Mouse (Mus musculus) kidney, postnatal 10 days (tissue): ENCODE data around the gene Map10.

ENCODE experiments used
- DNase-seq: peaks from one replicate; pipeline ENCODE4 v3.0.0; 2021; ENCODE audit warnings: mixed read lengths

Map10 gene

DNA sequence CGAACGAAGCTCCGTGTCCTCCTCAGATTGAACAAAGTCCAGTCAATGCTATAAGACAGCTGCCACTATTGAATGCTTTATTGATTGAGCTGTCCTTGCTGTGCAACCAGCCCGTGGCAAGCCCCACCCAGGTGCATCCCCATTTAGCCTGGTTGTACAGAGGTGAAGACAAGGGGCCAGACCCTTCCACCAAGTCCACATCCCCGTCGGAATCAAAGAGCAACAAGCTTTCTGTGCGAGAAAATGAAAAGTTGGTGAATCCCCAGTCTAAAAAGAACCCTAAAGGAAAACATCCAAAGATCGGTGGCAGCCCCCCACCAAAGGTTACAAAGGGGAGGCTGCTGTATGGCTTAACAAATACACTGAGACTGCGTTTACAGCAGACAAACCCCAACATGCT lies 1.3 kb downstream of the Map10 start:
- no peak for DNase-seq

GRCm38 (mm10) chr8:125671371-125671770 lies 1.8 kb downstream of the Map10 start:
- DNase-seq = no peak

DNA sequence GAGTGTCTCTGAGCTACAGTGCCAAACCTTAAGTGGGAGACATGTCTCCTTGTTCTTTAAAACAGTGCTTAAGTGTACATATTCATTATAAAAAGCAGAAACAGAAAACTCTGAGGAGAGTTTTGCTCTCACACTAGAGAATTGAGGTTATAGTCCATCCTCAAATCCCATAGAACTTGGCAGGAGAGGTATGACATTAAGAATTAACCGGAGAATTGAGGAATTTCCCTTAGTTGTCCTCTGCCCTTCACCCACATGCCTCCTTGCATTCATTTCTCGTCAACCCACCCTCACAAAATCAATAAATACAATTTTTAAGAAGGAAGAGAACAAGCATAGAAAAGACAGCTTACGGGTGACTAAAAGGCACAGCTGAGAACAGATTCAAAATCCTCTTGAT lies 6.2 kb downstream of the Map10 start:
- no peak for DNase-seq

DNA sequence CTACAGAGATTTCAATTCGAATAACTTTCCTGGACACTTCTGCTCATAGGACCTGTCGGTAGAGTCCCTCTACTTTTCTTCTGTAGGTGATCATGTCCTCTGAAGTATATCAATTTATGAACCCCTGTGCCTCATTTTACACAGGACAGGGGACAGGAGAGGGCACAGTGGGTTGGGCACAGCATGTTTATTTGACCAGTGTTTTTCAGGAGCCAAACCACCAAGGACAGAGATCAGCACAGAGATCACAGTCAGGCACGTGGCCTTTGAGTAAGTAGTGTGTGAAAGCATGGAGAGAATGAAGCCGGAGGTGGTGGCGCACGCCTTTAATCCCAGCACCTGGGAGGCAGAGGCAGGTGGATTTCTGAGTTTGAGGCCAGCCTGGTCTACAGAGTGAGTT lies 7.9 kb downstream of the Map10 start:
- no peak for DNase-seq

- peak; percentile 62 for DNase-seq
These were observed 9.4 kb downstream of the Map10 start for GRCm38 (mm10) chr8:125678854-125679648.

DNA sequence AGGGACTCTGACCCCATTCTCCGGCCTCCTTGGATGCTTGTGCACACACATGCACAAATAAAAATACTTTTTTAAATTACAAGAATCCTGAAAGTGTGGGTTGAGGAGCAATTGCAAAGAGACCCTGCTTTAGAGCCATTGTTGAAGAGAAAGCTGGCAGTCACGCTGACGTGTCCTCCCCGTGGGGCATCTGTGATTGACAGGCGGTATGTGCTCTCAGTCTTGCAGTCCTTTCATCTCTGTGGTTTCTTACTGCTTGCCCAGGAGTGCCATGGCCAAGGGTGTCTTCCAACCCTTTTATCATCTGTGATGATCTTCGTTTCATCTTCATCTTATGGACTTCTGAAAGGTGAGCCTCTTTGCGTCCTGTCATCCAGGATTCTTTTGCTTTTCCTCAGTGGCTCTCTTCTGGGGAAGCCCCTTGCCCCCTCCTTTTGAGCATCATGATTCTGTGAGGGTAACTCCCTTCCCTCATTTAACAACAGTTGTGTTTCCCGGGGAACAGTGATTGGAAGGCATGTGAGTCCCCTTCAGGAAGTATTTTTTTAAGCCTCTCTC lies 11.3 kb downstream of the Map10 start:
- DNase-seq = no peak

GRCm38 (mm10) chr8:125685216-125685760 lies 15.7 kb downstream of the Map10 start:
- no peak for DNase-seq

GRCm38 (mm10) chr8:125686221-125686865 lies 16.7 kb downstream of the Map10 start:
- DNase-seq = peak; percentile 28

DNA sequence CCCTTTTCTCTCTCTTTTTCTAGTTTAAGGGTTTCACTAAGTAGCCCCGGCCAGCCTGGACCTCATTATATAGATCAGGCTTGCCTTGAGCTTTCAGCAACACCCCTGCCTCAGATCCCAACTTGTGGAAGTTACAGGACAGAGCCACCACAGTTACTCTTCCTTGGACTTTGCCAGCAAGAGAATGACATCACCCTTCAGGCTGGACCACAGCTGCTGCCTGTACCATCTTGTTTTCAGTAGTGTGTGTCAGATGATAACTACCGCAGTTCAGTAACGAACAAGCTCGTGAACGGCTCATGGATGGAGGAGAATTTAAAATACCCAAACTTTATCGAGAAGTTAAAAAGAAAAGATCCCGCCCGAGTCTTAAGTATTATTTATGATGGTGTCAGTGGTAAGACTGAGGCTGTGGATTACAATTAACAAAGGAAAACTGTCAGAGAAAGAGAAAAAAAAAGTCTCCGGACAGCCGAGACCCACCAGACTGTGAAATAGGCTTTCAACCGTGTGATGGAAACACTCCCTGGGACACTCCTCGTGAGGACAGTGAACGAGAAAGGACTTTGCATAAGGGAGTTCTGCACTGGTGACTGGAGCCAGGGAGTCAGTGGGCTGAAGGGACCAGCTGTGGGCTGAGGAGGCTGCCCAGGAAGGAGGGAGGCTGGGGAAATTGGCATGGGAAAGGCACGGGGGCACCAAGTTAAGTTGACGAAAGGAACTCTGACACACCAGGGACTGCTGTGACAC lies 20.7 kb downstream of the Map10 start:
- no peak for DNase-seq

DNA sequence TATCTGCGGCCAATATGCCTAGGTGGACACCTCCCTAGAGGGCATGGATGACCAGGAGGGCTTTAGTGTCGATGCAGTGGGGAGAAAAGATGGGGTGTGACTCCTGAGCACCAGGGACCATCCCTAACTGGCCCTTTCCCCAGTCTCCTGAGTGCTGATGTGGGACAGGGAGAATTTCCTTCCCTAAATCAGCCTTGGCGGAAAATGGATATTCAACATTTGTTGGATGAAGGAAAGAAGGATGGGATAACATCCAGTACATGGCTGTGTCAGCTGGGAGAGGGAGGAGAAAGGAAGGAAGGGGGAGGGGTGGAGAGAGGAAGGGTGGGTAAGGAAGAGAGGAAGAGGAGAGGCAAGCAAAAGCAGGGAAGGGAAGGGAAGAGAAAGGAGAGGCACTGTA lies 21.3 kb downstream of the Map10 start:
- no peak for DNase-seq

GRCm38 (mm10) chr8:125692447-125692846 lies 22.8 kb downstream of the Map10 start:
- DNase-seq = no peak

GRCm38 (mm10) chr8:125693197-125693596 lies 23.6 kb downstream of the Map10 start:
- DNase-seq = no peak

DNA sequence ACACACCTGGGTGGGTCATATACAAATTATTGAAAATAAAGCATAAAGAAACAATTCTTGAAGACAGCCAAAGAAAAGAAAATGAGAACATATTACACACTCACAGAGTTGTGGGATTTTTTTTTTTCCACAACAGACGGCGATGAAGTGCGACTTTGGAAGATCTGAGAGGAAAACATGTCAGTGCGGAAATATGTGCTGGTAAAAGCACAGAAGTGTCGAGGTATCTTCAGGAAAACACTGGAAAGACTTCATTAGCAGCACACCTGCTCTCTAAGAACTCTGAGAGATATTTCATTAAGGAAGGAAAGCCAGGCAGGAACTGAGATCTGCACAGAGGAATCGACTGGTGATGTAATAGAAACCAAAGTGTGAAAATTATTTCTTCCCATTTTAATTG lies 26.3 kb downstream of the Map10 start:
- DNase-seq = no peak

DNA sequence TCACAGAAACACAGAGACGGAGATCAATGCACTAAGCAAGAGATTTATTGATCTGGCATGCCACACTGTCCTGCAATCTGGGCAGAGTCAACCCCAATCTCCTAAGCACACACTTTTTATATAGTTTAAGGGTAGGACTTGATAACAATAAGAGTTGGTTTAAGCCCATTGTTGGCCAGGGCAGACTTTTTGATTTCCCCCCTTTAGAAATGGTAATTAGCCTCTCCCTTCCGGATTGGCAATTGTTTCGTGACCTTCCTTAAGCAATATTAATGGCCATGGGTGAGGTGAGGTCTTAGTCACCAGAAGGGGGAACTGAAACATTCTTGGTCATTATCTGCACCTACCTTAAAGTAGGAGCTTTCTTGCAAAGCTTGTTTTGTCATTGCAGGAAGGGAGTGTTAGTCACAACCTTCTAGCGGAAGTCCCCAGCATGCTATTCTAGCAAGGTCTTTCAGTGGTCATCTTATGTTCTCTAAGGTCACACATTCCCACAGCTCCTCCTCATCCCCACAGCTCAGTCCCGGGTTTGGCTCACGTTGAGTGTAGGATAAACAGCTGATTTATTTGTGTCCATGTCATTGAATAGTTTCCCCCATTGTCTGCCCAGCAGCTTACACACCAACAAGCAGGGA lies 29.9 kb downstream of the Map10 start:
- no peak for DNase-seq

- no peak for DNase-seq
These were observed 30.8 kb downstream of the Map10 start for GRCm38 (mm10) chr8:125700407-125700806.

DNA sequence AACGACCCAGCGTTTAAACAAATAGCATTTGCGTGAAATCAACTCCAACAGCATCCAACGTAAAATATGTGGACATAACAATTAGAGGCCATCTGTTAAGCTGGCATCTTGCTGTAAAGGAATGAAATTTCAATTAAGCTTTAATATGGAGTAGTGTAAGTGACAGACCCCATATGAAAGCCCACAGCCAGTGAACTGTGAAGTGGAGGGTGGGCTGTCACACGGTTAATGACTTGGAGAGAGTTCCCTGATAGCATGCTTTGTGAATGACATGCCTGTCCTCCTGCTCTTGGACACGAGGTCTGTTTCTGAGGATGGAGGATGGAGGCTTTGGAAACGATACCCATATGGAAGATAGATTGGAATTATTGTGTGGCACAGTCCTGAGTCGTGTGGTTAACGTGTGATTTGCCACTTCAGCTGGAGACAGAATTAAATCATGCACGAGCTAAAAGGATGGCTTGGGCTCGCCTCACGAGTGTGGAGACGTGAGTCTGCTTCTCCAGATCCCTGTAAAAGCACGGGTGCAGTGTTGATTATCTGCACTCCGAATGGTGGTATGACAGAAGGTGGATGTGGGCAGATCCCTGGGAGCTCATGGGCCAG lies 33.4 kb downstream of the Map10 start:
- no peak for DNase-seq

GRCm38 (mm10) chr8:125704434-125704833 lies 34.8 kb downstream of the Map10 start:
- no peak for DNase-seq

DNA sequence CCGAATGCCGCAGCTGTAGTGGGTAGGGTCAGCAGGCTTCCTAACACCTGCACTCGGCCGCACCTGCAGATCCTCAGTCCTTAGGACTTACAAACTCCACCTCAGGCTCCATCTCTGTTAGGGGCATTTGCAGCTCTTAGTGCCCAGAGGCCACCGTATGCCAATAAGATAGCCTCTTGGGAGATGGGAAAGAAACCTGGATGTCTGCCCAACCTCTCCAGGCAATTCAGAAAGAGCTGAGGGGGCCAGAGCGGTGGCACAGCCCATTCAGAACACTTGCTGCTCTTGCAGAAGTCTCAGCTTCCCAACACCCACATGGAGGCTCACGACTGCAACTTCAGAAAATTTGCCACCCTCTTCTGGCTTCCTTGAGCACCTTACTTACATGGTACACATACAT lies 36.2 kb downstream of the Map10 start:
- DNase-seq = no peak

DNA sequence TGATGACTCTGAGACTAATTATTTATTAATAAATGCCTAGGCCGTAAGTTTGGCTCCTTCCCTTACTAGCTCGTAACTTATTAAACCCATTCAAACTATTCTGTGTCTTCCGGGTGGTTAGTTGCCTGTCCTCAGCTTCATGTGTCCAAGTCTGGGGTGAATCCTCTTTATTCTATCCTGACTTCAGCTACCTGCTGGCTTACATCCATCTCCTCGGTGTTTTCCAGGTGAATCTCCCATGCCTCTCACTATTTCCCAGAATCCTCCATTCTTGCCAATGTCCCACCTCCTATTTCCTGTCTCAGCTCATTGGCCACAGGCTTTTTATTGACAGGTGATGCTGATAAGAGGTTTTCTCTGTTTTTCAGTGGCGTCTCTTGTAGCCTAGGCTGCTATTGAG lies 39.6 kb downstream of the Map10 start:
- DNase-seq = no peak

GRCm38 (mm10) chr8:125711514-125711913 lies 41.9 kb downstream of the Map10 start:
- no peak for DNase-seq

DNA sequence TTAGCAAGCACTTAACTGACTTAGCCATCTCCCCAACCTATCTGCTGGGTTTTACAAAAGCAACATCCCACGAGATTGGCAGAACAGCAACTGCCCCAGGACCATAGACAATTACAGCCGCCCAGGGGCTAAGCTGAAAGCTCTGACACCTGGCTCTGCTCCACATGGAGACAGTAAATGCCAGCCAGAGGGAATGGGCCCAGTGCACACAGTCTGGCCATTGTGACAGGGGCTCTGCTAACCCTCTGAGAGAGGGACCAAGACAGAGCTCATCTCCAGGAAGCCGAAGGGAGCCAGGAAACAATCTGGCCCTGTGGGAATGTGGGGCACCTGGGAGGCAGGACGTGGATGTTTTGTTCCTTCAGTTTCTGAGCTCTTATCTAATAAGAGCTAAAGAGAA lies 46.6 kb downstream of the Map10 start:
- DNase-seq = no peak

- no peak for DNase-seq
These were observed 47.0 kb downstream of the Map10 start for GRCm38 (mm10) chr8:125716613-125717012.
